Mouse (Mus musculus) G1E-ER4 (cell line): Measurements from ENCODE around the gene Phip. TPM values are rescaled to one million over a fixed set of nuclear protein-coding genes. Genes with fewer than 3 reads are reported as not detected.

Source experiments
- GATA1 ChIP-seq: IDR thresholded peaks from one replicate; pipeline ENCODE4 v1.8.0; 2012; ENCODE audit warnings: low read length, inconsistent platforms
- polyA plus RNA-seq: library from polyadenylated mRNA; stranded (reverse); fragments of >175 nt; gene quantifications from 2 replicates; pipeline ENCODE4 v1.2.3, GENCODE M21; 2012

The Phip gene
- polyA plus RNA-seq, 1 experiment, result 9.2 TPM

DNA sequence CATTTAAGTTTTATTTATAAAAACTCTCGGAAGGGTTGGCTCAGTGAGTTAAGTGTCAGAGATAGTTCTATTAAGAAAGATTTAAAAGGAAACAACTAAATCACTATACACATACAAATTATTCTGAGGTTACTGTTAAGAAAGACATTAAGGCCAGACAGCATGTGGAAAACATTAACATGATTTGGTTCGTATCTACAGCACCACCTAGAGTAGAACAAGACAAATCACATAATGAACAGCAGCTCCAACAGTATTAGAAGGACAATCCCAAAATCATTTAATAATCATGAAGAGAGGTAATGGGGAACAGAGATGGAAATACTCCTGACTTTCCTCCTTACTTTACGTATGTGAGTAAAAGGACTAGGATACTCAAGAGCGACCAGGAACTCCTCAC lies 20.0 kb downstream of the Phip start:
- no peak for TF ChIP-seq GATA1

DNA sequence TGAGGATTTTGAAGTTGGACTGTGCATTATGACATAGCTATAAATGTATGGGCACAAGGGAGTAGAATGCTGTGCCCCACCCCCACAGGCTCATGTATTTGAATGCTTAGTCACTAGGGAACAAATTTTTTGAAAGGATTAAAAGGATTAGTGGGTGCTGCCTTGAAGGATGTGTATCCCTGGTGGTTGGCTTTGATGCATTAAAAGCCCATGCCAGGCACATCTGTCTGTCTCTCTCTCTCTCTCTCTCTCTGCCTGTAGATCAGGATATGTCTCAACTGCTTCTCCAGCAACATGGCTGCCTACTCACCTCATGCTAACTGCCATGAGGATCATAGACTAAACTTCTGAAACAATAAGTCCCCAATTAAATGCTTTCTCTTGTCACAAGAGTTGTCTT lies 23.0 kb downstream of the Phip start:
- no peak for TF ChIP-seq GATA1

DNA sequence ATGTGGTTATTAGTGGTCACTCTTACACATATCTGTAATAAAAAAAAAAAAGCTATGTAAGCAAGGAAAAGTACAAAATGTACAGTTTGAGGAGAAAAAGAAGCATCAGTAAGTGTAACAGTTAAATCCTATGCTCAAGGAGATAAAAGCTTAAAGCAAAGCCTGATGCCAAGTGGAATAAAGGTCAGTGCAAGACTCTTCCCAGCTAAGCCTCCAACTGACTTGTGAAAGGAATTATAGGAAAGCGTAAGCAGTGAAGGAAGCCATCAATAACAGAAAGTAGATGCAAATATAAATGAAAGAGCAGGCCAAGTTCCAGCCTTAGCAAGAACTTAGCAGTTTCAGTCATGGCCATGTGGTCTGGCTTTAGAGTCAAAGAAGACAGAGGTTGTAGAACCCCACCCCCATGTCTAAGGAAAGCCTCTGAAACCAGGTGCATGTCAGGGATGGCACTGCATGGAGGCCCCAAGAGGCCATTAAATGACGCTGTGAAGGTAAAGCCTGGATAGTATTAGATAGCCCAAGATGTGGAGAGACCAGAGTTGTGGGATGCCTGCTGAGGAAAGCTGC lies 23.8 kb downstream of the Phip start:
- no peak for TF ChIP-seq GATA1

DNA sequence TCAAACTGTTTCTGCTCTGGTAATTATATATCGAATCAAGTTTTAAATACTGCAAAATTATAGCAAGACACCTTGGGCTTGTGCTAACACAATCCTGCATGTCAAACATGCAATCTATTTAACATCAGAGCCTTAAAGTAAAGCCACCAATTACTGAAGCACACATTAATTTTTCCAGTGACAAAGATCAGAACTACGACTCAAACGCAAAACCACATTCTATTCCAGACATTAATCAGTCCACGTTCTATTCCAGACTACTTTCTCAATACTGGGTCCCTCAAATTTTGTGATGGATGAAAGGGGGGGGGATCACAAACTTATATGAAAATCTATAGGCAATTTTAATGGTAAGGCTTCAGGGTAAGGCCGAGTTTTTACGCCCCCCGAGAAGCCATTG lies 68.1 kb downstream of the Phip start:
- no peak for TF ChIP-seq GATA1

DNA sequence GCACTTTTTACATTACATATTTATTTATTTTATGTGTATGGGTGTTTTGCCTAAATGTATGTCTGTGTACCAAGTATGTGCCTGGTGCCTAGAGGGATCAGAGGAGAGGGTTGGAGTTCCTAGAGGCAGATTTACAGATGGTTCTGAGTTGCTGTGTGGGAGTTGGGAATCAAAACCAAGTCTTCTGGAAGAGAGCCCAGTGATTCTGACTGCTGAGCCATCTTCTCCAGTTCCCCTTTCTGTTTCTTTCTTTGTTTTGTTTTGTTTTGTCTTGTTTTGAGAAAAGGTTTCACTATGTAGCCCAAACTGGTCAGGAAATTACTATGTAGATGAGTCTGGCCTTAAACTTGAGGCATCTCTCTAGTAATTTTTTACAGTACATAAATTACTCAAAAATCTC lies 86.7 kb downstream of the Phip start:
- no peak for TF ChIP-seq GATA1

DNA sequence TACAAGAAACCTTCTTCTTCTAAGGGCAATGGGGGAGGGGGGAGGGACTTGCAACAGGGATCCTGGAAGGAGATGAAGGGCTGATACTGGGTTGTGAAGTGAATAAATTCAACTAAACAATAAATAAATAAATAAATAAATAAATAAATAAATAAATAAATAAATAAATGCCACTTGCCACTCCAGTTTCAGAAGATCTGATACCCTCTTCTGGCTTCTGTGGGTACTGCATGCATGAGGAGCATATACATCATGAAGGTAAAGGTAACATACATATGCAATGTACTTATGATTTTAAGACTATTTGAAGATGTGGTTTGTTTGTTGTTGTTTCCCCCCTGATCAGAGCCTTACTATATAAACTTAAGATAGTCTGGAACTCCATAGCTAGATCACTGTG lies 91.1 kb downstream of the Phip start:
- TF ChIP-seq GATA1, result no peak

DNA sequence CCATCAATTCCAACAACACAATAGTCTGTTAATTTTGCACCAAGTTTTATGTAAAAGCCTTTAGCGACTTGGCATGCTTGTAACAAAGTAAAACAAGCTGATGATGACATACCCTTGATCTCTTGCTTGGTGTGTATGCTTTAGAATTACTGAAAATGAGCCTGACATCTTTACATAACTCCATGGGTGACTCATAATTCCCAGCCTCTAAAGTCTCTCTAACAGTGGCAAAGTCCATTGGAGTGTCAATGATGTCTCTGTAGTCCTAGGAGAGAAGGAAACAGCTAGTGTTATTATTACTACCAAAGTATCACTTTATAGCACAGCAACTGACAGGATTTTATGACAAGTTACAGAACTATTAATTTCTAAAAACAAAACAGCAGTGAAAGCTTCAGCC lies 98.2 kb downstream of the Phip start:
- TF ChIP-seq GATA1, result no peak

DNA sequence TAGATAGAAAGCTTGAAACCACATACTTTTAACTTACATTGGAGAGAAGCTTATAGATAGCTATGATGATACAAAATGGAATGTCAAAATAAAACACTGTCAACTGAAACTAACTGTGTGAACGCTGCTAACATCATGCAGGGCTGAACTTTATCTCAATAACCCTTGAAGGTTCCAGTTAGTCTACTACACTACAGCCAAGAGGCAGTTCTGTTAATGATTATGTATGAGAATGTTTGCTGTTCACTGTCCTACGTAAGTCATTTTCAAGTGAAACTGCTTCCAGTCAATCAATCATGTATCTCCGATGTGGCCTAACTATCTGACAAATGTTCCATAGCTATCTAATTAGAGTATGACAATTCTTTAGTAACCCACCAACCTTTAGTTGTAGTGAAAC lies 107.6 kb downstream of the Phip start:
- TF ChIP-seq GATA1, result no peak

DNA sequence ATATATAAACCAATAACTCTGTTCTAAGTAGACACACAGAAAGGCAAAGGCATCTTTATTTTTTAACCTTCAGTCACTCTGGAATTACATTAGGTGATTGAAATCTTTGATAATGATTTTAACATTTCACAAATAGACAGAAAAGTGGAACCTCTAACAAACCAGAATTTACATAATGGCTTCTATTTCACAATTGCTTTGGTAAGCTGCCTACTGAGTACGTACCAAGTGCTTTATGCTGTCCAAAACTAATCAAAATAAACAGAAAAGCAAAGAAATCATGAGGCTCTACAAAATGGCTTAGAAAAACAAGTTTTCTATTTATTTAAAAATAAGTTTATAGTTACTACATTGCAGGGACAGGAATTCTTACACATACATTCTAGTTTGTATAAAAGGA lies 109.2 kb downstream of the Phip start:
- TF ChIP-seq GATA1, result no peak

DNA sequence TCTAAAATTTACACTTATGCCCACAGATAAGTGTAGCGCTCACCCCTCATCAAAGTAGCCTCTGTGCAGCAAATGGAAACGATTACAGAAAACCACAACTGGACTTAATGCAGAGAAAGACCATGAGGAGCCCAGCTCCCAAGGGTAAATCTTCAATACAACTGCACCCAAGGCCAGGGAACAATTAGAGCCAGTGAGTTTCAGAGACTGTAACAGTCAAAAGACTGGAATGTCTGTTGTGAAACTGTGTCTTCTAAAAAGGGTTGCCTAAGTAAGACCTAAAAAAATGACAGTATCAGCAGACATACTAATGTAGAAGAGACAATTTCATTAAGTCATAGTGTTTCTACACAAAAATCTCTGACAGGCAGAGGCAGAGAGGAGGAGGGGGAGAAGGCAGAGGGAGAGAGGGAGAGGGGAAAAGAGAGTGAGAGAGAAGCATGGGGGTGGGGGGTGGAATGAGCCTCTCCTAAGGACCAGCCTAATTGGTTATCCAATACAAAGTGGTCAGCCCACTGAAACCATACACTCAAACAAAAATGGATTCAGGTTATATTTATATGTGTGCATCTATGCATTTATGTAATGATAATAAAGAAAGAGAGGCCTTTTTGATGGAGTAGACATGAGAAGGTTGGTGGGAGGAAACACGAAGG lies 113.4 kb downstream of the Phip start:
- no peak for TF ChIP-seq GATA1

DNA sequence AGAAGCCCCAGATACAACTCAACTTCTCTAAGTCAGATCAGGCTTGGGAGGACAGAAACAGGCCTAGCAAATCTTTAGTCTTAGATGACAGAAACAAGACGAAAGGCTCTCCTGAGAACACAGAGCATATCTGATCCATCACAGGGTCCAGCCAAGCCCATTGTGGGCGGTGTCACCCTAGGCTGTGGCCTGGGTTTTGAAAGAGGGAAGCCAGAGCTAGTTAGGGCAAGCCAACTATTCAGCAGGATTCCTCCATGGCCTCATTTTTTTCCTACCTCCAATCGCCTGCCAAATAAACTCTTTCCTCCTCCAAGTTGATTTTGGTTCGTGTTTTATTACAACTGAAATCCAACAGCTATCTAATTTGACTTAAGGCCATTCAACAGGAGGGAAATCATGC lies 114.0 kb downstream of the Phip start:
- TF ChIP-seq GATA1, result no peak

DNA sequence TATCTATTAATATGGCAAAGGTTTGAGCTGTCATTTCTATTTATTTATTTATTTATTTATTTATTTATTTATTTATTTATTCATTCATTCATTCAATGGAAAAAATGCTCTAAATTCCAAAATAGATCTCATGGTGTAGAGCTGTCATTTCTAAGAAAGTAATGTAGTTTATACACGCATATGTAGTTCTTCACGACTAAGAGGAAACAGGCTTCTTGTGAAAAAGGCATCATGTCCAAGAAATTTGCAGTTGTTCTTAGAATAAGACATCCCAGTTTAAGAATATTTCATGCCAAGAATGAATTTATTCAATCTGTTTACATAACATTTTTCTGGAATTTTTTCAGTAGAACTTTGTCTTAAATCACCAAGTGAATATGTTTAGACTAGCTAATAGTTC lies 114.5 kb downstream of the Phip start:
- no peak for TF ChIP-seq GATA1

DNA sequence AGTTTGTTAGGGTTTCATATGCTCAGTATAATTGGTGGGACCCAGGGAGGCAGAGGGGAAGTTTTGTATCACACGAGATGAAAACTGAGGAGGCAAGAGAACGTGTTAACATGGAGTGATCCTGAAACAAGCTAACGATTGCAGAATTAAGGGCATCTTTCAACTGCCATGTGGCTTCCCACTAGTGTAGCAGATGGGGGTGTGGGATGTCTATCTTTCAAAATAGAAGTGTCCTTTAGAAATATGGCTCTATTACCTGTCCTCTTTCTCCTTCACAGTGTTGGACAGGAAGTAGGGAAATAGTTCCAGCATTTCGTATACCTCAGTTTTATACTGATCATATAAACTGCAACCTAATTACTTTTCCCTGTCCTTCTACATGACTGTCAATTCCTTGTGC lies 119.1 kb downstream of the Phip start:
- no peak for TF ChIP-seq GATA1

DNA sequence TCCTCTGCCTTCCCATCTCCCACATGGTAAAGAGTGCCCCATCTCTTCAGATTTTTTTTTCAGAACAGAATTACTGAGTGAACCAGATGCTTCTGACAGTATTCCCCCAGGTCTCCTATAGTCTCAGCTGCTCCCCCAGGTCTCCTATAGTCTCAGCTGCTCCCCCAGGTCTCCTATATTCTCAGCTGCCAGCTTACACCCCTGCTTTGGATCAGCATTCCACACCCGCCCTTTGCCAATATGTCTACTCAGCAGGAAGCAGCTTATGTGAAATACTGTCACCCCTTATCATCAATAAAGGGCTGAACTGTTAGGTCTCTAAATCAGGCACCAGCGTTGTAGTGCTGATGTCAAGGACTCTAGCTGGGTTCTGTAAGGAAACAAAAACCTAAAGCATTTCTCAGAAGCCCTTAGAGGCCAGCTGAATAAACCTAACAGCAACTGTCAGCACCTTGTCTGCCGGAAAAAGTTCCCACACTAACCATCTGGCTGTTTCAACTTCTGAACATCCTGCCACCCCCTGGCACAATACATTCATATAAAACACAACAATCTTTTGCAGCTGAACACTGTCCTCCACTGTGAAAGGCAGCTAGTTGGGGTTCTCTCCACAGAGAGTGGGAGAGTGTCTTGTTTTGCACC lies 120.2 kb downstream of the Phip start:
- no peak for TF ChIP-seq GATA1

DNA sequence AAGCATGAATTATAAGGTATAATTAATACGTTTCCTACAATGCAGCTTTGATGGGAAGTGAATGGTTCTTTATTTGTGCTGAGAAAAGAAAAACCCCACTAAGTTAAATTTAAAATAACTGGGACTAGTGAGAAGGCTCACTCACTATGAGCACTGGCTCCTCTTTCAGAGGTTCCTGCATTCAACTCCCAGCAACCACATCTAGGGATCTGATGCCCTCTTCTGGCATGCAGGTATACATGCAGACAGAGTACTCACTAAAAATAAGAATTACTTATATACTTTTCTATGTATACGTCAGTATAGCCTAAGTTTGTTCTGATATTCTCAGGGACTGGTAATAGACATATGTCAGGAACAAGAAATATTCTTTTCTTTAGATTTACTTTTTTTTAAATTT lies 121.3 kb downstream of the Phip start:
- TF ChIP-seq GATA1, result no peak

DNA sequence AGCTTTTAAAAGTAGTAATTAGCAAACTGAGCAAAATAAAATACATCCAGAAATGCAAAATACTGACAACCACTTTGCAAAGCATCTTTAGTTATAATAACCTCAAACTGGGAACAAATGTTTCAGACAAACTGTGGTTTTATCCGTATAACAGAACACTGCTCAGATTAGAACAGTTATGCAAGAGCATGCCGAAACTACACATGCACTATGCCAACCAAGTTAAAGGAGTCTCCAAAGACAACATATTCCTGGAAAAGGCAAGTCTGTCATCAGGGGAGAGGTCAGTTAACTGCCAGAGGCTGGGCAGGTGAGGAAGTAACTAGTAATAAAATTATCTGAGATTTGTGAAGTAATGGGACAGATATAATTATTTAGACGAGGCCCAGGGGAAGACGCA lies 132.6 kb downstream of the Phip start:
- no peak for TF ChIP-seq GATA1

DNA sequence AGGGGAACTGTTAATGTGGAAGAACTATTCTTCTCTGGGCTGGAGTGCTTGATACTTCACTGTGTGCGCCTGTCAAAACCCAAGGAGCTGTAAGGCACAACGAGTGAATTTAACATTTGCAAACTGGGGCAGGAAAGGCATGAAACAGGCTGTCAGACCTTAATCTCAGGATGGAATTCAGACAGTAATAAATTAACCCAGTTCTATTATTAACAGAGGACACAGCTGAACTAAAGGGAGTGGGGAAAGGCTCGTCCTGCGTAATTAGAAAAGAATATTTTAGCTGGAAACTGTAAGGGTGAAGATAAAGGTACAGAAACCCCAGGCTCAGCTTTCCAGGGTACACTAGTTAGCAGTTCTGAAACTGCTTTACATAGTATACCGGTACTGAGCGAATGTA lies 139.4 kb downstream of the Phip start:
- no peak for TF ChIP-seq GATA1
